Mouse (Mus musculus) ES-E14 (cell line): ENCODE measurements around the gene Tnfrsf4.

Experiments used
- CHD2 ChIP-seq: IDR thresholded peaks from 2 replicates; pipeline ENCODE4 v1.6.1; 2014; ENCODE audit warnings: mild to moderate bottlenecking, low read depth, low read length, inconsistent platforms
- ZC3H11A ChIP-seq: IDR thresholded peaks from 2 replicates; pipeline ENCODE4 v1.6.1; 2012; ENCODE audit warnings: low read depth, mild to moderate bottlenecking, inconsistent platforms, low read length, borderline replicate concordance

DNA sequence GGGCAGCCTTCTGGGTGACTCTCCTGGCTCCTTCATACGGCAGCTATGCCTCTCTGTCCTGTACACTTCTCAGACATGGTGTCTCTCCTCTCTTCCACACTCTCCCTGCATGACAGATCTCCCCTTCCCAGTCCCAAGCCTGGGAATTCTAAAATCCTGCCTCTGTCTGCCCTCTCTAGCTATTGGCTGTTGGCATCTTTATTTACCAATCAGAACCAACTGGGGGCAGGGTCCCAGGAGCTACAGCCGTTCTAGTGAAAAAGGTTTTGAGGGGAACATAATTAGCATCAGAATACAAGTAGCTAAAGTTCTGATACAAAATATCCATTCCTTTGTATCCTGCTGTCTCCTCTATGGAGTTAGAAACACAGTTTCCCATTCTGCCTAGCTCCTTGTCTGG is 29.9 kb upstream of the Tnfrsf4 start:
- no peak for TF ChIP-seq ZC3H11A
- no peak for TF ChIP-seq CHD2
